Mouse (Mus musculus): ENCODE data around the gene Iqgap2. TPM values are rescaled to one million over a fixed set of nuclear protein-coding genes. Genes with fewer than 3 reads are reported as not detected.
A peak's percentile ranks its signal among the peaks of the same experiment; 100 is the strongest.

Iqgap2 gene
- polyA plus RNA-seq, 1 experiment = 2.4 TPM

- Histone ChIP-seq H3K4me3 (replicated peaks; ENCODE audit: extremely low read depth, low read depth, low read length) (no peak overlapping the region), H3K4me1 (ENCODE audit: control insufficient read depth, insufficient read depth, low read length) (no peaks in the 10 kb centered on the region)
- 44% methylated on average over 2 of the region's 2 CpGs for WGBS
- TF ChIP-seq CTCF (IDR thresholded peaks at IDR 0.05; ENCODE audit: insufficient read depth, low read length) (no peak), POLR2A (IDR thresholded peaks at IDR 0.05; ENCODE audit: borderline replicate concordance, extremely low read depth, low read depth, low read length) (no peak)
- DNase-seq = no peak
Measured at GRCm38 (mm10) chr13:95630747-95631146, 261.0 kb downstream of the Iqgap2 start.

DNA sequence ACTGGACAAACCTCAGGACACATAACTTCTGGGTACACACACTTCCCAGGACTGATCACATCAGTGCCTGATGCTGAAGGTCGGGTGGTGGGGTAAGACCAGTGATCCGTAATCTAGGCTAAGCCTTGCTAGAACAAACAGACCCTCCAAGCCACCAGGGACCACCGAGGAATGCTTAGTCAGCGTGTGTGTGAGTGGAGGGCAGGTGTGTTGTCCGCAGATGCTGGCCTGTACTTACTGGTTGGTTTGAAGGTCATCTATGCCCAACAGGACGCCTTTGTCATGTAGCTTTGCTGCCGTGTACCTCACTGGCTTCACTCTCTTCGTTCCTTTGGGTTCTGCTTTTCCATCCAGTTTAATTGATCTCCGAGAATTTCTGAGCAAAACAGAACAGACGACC, 262.0 kb downstream of the Iqgap2 start:
- TF ChIP-seq CTCF (IDR thresholded peaks at IDR 0.05; ENCODE audit: insufficient read depth, low read length) (no peak), POLR2A (IDR thresholded peaks at IDR 0.05; ENCODE audit: borderline replicate concordance, extremely low read depth, low read depth, low read length) (no peak)
- H3K4me3 ChIP-seq (replicated peaks; ENCODE audit: extremely low read depth, low read depth, low read length) = no peak overlapping the region
- 89% methylated on average over 10 of the region's 10 CpGs for WGBS
- DNase-seq = no peak
- no peaks in the 10 kb centered on the region for H3K4me1 ChIP-seq (ENCODE audit: control insufficient read depth, insufficient read depth, low read length)

- no peak for DNase-seq
- TF ChIP-seq CTCF (IDR thresholded peaks at IDR 0.05; ENCODE audit: insufficient read depth, low read length) = no peak
- TF ChIP-seq POLR2A (IDR thresholded peaks at IDR 0.05; ENCODE audit: borderline replicate concordance, extremely low read depth, low read depth, low read length) = no peak
- WGBS = 83% methylated on average over 7 of the region's 7 CpGs
- no peak overlapping the region for H3K4me3 ChIP-seq (replicated peaks; ENCODE audit: extremely low read depth, low read depth, low read length)
- H3K4me1 ChIP-seq (ENCODE audit: control insufficient read depth, insufficient read depth, low read length) = no peaks in the 10 kb centered on the region
Measured at GRCm38 (mm10) chr13:95626696-95627095, 265.0 kb downstream of the Iqgap2 start.

DNA sequence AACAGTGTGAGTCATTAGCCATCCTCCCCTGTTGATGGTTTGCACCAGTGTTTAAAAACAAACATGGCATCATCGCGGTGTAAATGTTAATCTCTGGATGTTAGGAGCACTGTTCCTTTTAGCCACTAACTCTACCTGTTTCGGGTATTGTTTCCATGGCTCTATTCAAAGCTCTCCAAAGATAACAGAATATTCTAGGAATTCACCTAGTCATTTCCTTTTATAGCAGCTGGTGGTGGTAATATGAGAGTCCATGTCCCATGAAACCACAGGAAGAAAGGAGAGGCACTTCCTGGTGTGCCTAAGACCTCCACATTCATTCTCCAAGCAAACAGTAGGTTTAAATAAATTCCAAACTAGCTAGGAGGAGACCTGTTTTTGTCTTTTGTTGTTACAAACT, 268.7 kb downstream of the Iqgap2 start:
- Histone ChIP-seq H3K4me3 (replicated peaks; ENCODE audit: extremely low read depth, low read depth, low read length) (no peak overlapping the region), H3K4me1 (ENCODE audit: control insufficient read depth, insufficient read depth, low read length) (no peaks in the 10 kb centered on the region; the same call in 1 of the 2 replicates)
- no peak for DNase-seq
- no peak for TF ChIP-seq POLR2A (IDR thresholded peaks at IDR 0.05; ENCODE audit: borderline replicate concordance, extremely low read depth, low read depth, low read length)
- no peak for TF ChIP-seq CTCF (IDR thresholded peaks at IDR 0.05; ENCODE audit: insufficient read depth, low read length)
- 71% methylated on average over 3 of the region's 3 CpGs for whole genome bisulfite sequencing

GRCm38 (mm10) chr13:95621563-95621962, 270.2 kb downstream of the Iqgap2 start:
- 57% methylated on average over 3 of the region's 3 CpGs for WGBS
- no peak overlapping the region for H3K4me3 ChIP-seq (replicated peaks; ENCODE audit: extremely low read depth, low read depth, low read length)
- TF ChIP-seq CTCF (IDR thresholded peaks at IDR 0.05; ENCODE audit: insufficient read depth, low read length) (no peak), POLR2A (IDR thresholded peaks at IDR 0.05; ENCODE audit: borderline replicate concordance, extremely low read depth, low read depth, low read length) (no peak)
- no peak for DNase-seq
- H3K4me1 ChIP-seq (ENCODE audit: control insufficient read depth, insufficient read depth, low read length) = no peaks in the 10 kb centered on the region; the same call in 1 of the 2 replicates

- no peak for DNase-seq
- H3K4me3 ChIP-seq (replicated peaks; ENCODE audit: extremely low read depth, low read depth, low read length) = no peak overlapping the region
- no peaks in the 10 kb centered on the region; the same call in 1 of the 2 replicates for H3K4me1 ChIP-seq (ENCODE audit: control insufficient read depth, insufficient read depth, low read length)
- TF ChIP-seq POLR2A (IDR thresholded peaks at IDR 0.05; ENCODE audit: borderline replicate concordance, extremely low read depth, low read depth, low read length) (no peak), CTCF (IDR thresholded peaks at IDR 0.05; ENCODE audit: insufficient read depth, low read length) (no peak)
- 17% methylated on average over 13 of the region's 13 CpGs for WGBS
Measured at GRCm38 (mm10) chr13:95618859-95619258, 272.9 kb downstream of the Iqgap2 start.

GRCm38 (mm10) chr13:95618309-95618712, 273.4 kb downstream of the Iqgap2 start, which contains the start of gene F2r:
F2r (minus strand) TSS chr13:95618487.
- H3K4me3 ChIP-seq (replicated peaks; ENCODE audit: extremely low read depth, low read depth, low read length) = peak within 1 kb of the TSS; percentile 73
- under 1% methylated on average over 42 of the region's 42 CpGs for WGBS
- DNase-seq = peak; percentile 86
- TF ChIP-seq POLR2A (IDR thresholded peaks at IDR 0.05; ENCODE audit: borderline replicate concordance, extremely low read depth, low read depth, low read length) (peak; percentile 76; the same call in 1 of the 2 replicates), CTCF (IDR thresholded peaks at IDR 0.05; ENCODE audit: insufficient read depth, low read length) (no peak)
- H3K4me1 ChIP-seq (ENCODE audit: control insufficient read depth, insufficient read depth, low read length) = no peaks in the 10 kb centered on the region; the same call in 1 of the 2 replicates

GRCm38 (mm10) chr13:95617671-95618171, 274.0 kb downstream of the Iqgap2 start:
- Histone ChIP-seq H3K4me3 (replicated peaks; ENCODE audit: extremely low read depth, low read depth, low read length) (peak overlapping the region; percentile 73), H3K4me1 (ENCODE audit: control insufficient read depth, insufficient read depth, low read length) (no peaks in the 10 kb centered on the region; the same call in 1 of the 2 replicates)
- no peak for DNase-seq
- WGBS = 2% methylated on average over 21 of the region's 21 CpGs
- TF ChIP-seq CTCF (IDR thresholded peaks at IDR 0.05; ENCODE audit: insufficient read depth, low read length) (no peak), POLR2A (IDR thresholded peaks at IDR 0.05; ENCODE audit: borderline replicate concordance, extremely low read depth, low read depth, low read length) (no peak)

DNA sequence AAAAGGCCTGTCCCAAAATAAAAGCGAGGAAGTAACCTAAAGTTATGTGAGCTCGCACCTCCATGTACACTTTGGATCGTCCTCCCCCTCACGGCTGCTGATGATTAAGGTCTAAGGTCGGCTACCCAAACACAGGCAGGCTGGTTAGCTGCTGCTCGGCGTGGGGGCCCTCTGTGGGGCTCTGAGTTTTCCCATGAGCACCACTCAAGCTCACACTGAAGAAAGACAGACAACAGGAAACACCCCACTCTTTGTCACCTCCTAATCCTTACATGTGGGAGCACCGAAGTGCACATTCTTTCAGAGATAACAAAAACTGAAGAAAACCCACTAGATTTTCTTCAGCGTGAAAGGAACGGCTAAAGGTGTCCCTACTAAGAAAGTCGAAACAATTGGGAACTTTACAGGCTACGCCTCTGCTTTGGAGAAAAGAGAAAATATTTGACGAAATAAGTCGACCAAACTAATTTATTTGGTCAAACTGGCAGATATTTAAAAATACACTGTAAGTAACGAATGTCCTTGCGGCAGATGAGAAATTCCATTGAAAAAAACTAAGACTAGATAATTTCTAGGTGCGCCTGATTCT, 274.5 kb downstream of the Iqgap2 start:
- DNase-seq = no peak
- 26% methylated on average over 17 of the region's 17 CpGs for whole genome bisulfite sequencing
- H3K4me3 ChIP-seq (replicated peaks; ENCODE audit: extremely low read depth, low read depth, low read length) = peak overlapping the region; percentile 73
- TF ChIP-seq CTCF (IDR thresholded peaks at IDR 0.05; ENCODE audit: insufficient read depth, low read length) (no peak), POLR2A (IDR thresholded peaks at IDR 0.05; ENCODE audit: borderline replicate concordance, extremely low read depth, low read depth, low read length) (no peak)
- peaks cover under 1% of the 10 kb centered on the region; the same call in 1 of the 2 replicates for H3K4me1 ChIP-seq (ENCODE audit: control insufficient read depth, insufficient read depth, low read length)

GRCm38 (mm10) chr13:95616512-95616911, 275.2 kb downstream of the Iqgap2 start:
- 53% methylated on average over 11 of the region's 11 CpGs for WGBS
- TF ChIP-seq CTCF (IDR thresholded peaks at IDR 0.05; ENCODE audit: insufficient read depth, low read length) = no peak
- TF ChIP-seq POLR2A (IDR thresholded peaks at IDR 0.05; ENCODE audit: borderline replicate concordance, extremely low read depth, low read depth, low read length) = no peak
- DNase-seq = no peak
- H3K4me3 ChIP-seq (replicated peaks; ENCODE audit: extremely low read depth, low read depth, low read length) = peak overlapping the region; percentile 41
- H3K4me1 ChIP-seq (ENCODE audit: control insufficient read depth, insufficient read depth, low read length) = peaks cover 5% of the 10 kb centered on the region
